Mouse (Mus musculus) gastrocnemius, adult 8-10 months (tissue): ENCODE data around the gene P4ha3. TPM values are rescaled to one million over a fixed set of nuclear protein-coding genes. Genes with fewer than 3 reads are reported as not detected.

Experiments
- total RNA-seq, 4 experiments: library from RNA; stranded (reverse); gene quantifications; 2 replicates each; pipeline ENCODE4 v1.2.4; 2022

The P4ha3 gene
- total RNA-seq, 4 experiments from 2014 or later = 0.12 TPM; not detected in 3

Other genes starting within 250 kb of the P4ha3 start
- gene Pold3, start 164.0 kb upstream of the P4ha3 start, total RNA-seq = 1 to 10 TPM; 4.2 to 6.6 (median 5.0) TPM
- 1 to 10 TPM; 4.1 to 5.6 (median 4.5) TPM for gene Lipt2, start 126.2 kb upstream of the P4ha3 start, total RNA-seq
- gene Kcne3, start 109.0 kb upstream of the P4ha3 start, total RNA-seq = 1 to 10 TPM in 1 of 4 experiments, under 1 TPM in 2, not detected in 1; 0.29 to 1.0 (median 0.89) TPM
- gene Pgm2l1, start 58.1 kb upstream of the P4ha3 start, total RNA-seq = 10 to 100 TPM; 22.7 to 24.6 (median 24.0) TPM
- 1 to 10 TPM; 5.2 to 5.8 (median 5.5) TPM for gene C2cd3, start 86.7 kb downstream of the P4ha3 start, total RNA-seq
- 10 to 100 TPM; 20.4 to 30.2 (median 24.2) TPM for gene Ppme1, start 86.8 kb downstream of the P4ha3 start, total RNA-seq
- gene Ucp3, start 187.5 kb downstream of the P4ha3 start, total RNA-seq = 100 to 1,000 TPM in 2 of 4 experiments, 10 to 100 TPM in 2; 88.7 to 109 (median 102) TPM
- gene Ucp2, start 207.8 kb downstream of the P4ha3 start, total RNA-seq = 10 to 100 TPM in 2 of 4 experiments, 1 to 10 TPM in 2; 6.3 to 15.0 (median 12.0) TPM
- under 1 TPM in 1 of 4 experiments, not detected in 3; 0.13 TPM for gene Dnajb13, start 229.4 kb downstream of the P4ha3 start, total RNA-seq